Mouse (Mus musculus) heart, adult 2 months (tissue): ENCODE measurements around the gene Slc12a7. TPM values are rescaled to one million over a fixed set of nuclear protein-coding genes. Genes with fewer than 3 reads are reported as not detected.

ENCODE experiments used
- DNase-seq, 2 experiments: peaks; one replicate each; pipeline ENCODE4 v3.0.0; 2021
- H3K27ac ChIP-seq: fragments of 200-600 bp; 2 replicates; pipeline ENCODE4 v1.8.1; 2022
- H3K27me3 ChIP-seq: fragments of 200-500 bp; 2 replicates; pipeline ENCODE4 v1.6.1; 2012; ENCODE audit warnings: mild to moderate bottlenecking, low read length, inconsistent platforms, mixed read lengths; ENCODE audit not compliant: control insufficient read depth, insufficient read depth
- H3K36me3 ChIP-seq: fragments of 200-500 bp; 2 replicates; pipeline ENCODE4 v1.6.1; 2012; ENCODE audit warnings: low read length, inconsistent platforms; ENCODE audit not compliant: control insufficient read depth, insufficient read depth
- H3K4me1 ChIP-seq: fragments of 200-500 bp; 2 replicates; pipeline ENCODE4 v1.6.1; 2011; ENCODE audit warnings: low read length; ENCODE audit not compliant: control insufficient read depth, insufficient read depth
- H3K4me3 ChIP-seq: fragments of 200-600 bp; 2 replicates; pipeline ENCODE4 v1.8.1; 2022
- H3K79me2 ChIP-seq: fragments of 200-500 bp; replicated peaks from 2 replicates; pipeline ENCODE4 v1.6.1; 2012; ENCODE audit warnings: mild to moderate bottlenecking, inconsistent platforms, low read length, moderate library complexity, mixed read lengths; ENCODE audit not compliant: control insufficient read depth, insufficient read depth
- H3K9ac ChIP-seq: fragments of 200-500 bp; 2 replicates; pipeline ENCODE4 v1.6.1; 2012; ENCODE audit warnings: low read depth, mild to moderate bottlenecking, control low read depth, inconsistent platforms, low read length, mixed read lengths
- CTCF ChIP-seq: fragments of 200-600 bp; IDR thresholded peaks from 2 replicates; pipeline ENCODE4 v1.8.1; 2022; ENCODE audit warnings: antibody characterized with exemption, mild to moderate bottlenecking, moderate library complexity
- EP300 ChIP-seq: fragments of 200-500 bp; IDR thresholded peaks from 2 replicates; pipeline ENCODE4 v1.6.1; 2011; ENCODE audit warnings: low read depth, low read length, control low read depth; ENCODE audit not compliant: insufficient read depth
- POLR2A ChIP-seq: fragments of 200-500 bp; IDR thresholded peaks from 2 replicates; pipeline ENCODE4 v1.6.1; 2011; ENCODE audit warnings: mild to moderate bottlenecking, low read depth, low read length, control low read depth; ENCODE audit not compliant: insufficient read depth
- WGBS: fragments of 180-500 bp; shearing (Covaris S2); methylation state at CpG from one replicate; pipeline ENCODE4 v1.1.7; 2018; 5-methylcytosine and 5-hydroxymethylcytosine counted together
- intact Hi-C: fragments of 180-260 bp; cut with DNase I; formaldehyde crosslinking; loops from one replicate; pipeline ENCODE4 v1.15.1; 2025
- polyA plus RNA-seq: library from polyadenylated mRNA; depleted of rRNA; stranded (reverse); fragments of >200 nt; gene quantifications from 2 replicates; pipeline ENCODE4 v1.2.3, GENCODE M21; 2012
- total RNA-seq, 2 experiments: library from RNA; stranded (reverse); gene quantifications; 2 replicates each; pipeline ENCODE4 v1.2.3; 2021

The Slc12a7 gene
- total and polyA plus RNA-seq, 3 experiments: 154 to 190 (median 177) TPM

GRCm38 (mm10) chr13:73757362-73757761 is 24.5 kb downstream of the Slc12a7 start:
- H3K27ac ChIP-seq: peak overlapping the region; percentile 73
- TF ChIP-seq EP300: no peak
- TF ChIP-seq POLR2A: no peak
- no peak for TF ChIP-seq CTCF
- no peak overlapping the region for H3K9ac ChIP-seq
- DNase-seq: no peak
- H3K36me3 ChIP-seq: no peaks in the 10 kb centered on the region
- H3K79me2 ChIP-seq: no peaks in the 10 kb centered on the region; the same call in 1 of the 2 replicates
- no peak overlapping the region for H3K4me3 ChIP-seq
- peaks cover 10% of the 10 kb centered on the region for H3K4me1 ChIP-seq
- intact Hi-C loops: no loop called here
- no peaks in the 10 kb centered on the region for H3K27me3 ChIP-seq

- intact Hi-C loops: no loop called here
- DNase-seq: no peak
- peaks cover 10% of the 10 kb centered on the region for H3K4me1 ChIP-seq
- no peaks in the 10 kb centered on the region for H3K36me3 ChIP-seq
- no peaks in the 10 kb centered on the region for H3K27me3 ChIP-seq
- WGBS: 48% methylated on average over 3 of the region's 3 CpGs
- no peaks in the 10 kb centered on the region; the same call in 1 of the 2 replicates for H3K79me2 ChIP-seq
- no peak overlapping the region for H3K4me3 ChIP-seq
- no peak for TF ChIP-seq EP300
- no peak for TF ChIP-seq CTCF
- TF ChIP-seq POLR2A: no peak
- H3K9ac ChIP-seq: no peak overlapping the region
- H3K27ac ChIP-seq: peak overlapping the region; percentile 73; the same call in 1 of the 2 replicates
Observed at GRCm38 (mm10) chr13:73759596-73759995, 26.7 kb downstream of the Slc12a7 start.

GRCm38 (mm10) chr13:73760126-73760525 is 27.2 kb downstream of the Slc12a7 start:
- no peaks in the 10 kb centered on the region; the same call in 1 of the 2 replicates for H3K79me2 ChIP-seq

GRCm38 (mm10) chr13:73762938-73763337 is 30.0 kb downstream of the Slc12a7 start:
- Histone ChIP-seq H3K36me3 (no peaks in the 10 kb centered on the region; the same call in 1 of the 2 replicates), H3K4me1 (peaks cover 19% of the 10 kb centered on the region), H3K79me2 (peaks cover 2% of the 10 kb centered on the region), H3K4me3 (peak overlapping the region; percentile 75; the same call in 1 of the 2 replicates), H3K27me3 (no peaks in the 10 kb centered on the region), H3K27ac (peak overlapping the region; percentile 86), H3K9ac (0 out of 2 replicates have a peak overlapping the region, but pooled peaks have one; percentile 2)
- intact Hi-C loops: loop anchor here (5.0 kb wide), 1 partner anchor 36 kb away; no protein-coding TSS in a partner anchor
- no peak for TF ChIP-seq CTCF
- no peak for DNase-seq
- 56% methylated on average over 6 of the region's 6 CpGs for WGBS

More at GRCm38 (mm10) chr13:73760126-73760525, 27.2 kb downstream of the Slc12a7 start:
- H3K4me1 ChIP-seq: peaks cover 13% of the 10 kb centered on the region
- no peak overlapping the region for H3K4me3 ChIP-seq
- H3K36me3 ChIP-seq: no peaks in the 10 kb centered on the region
- intact Hi-C loops: loop anchor here (5.0 kb wide), 1 partner anchor 33 kb away; no protein-coding TSS in a partner anchor
- no peak overlapping the region; the same call in 1 of the 2 replicates for H3K27ac ChIP-seq
- 83% methylated on average over 3 of the region's 3 CpGs for WGBS
- DNase-seq: no peak
- TF ChIP-seq POLR2A (no peak), CTCF (no peak), EP300 (no peak)
- H3K9ac ChIP-seq: no peak overlapping the region
- H3K27me3 ChIP-seq: no peaks in the 10 kb centered on the region

GRCm38 (mm10) chr13:73763439-73764255 is 30.8 kb downstream of the Slc12a7 start:
- intact Hi-C loops: loop anchor here (5.0 kb wide), 1 partner anchor 36 kb away; no protein-coding TSS in a partner anchor

More at GRCm38 (mm10) chr13:73763439-73764255, 30.8 kb downstream of the Slc12a7 start:
- peaks cover 21% of the 10 kb centered on the region for H3K4me1 ChIP-seq
- peak overlapping the region; percentile 75 for H3K4me3 ChIP-seq
- peak overlapping the region; percentile 77 for H3K9ac ChIP-seq
- under 1% methylated on average over 70 of the region's 70 CpGs for WGBS
- peaks cover 2% of the 10 kb centered on the region for H3K79me2 ChIP-seq
- peak overlapping the region; percentile 86 for H3K27ac ChIP-seq
- DNase-seq: peak; percentile 92
- TF ChIP-seq CTCF: peak; percentile 38
- TF ChIP-seq EP300: no peak
- TF ChIP-seq POLR2A: peak; percentile 73
- H3K27me3 ChIP-seq: no peaks in the 10 kb centered on the region
- no peaks in the 10 kb centered on the region; the same call in 1 of the 2 replicates for H3K36me3 ChIP-seq
